Comparison of ENCODE assay signal across 8 mouse cellular contexts in the genomic region with DNA sequence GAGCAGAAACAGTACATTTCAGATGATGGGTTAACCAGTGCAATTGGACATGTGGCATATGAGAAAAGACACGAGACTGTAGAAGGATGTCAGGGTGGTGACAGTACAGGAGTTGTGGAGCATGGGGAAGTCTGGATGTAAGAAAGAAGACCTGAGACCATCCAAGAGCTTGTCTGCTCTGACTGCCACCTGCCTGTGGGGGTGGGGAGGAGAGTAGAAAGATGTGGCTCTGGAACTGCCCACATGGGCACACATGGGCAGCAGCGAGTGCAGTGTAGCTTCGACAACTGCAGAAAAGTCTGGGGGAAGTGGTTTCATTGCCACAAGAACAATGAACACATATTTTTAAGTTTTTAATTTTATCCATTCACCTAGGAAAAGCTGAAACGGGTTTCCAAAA. TPM values are rescaled to one million over a fixed set of nuclear protein-coding genes. Genes with fewer than 3 reads are reported as not detected.
A peak's percentile ranks its signal among the peaks of the same experiment; 100 is the strongest.
DNase-seq lines count a peak whose midpoint lies in the region; ATAC-seq and TF ChIP-seq lines count a peak whose summit lies in the region.

No protein-coding gene starts in this region.

- no peaks in the 10 kb centered on the region for H3K27me3 ChIP-seq in heart, embryonic 14.5 days (ENCODE audit: control insufficient read depth, insufficient read depth, low read length)
- no peaks in the 10 kb centered on the region for H3K27me3 ChIP-seq in MEL (ENCODE audit: control insufficient read depth in 1 of 2, insufficient read depth in 2 of 2, low read length in 2 of 2)
- H3K27me3 ChIP-seq in forebrain, embryonic 16.5 days (replicated peaks; ENCODE audit: control insufficient read depth, insufficient read depth, low read length), result no peaks in the 10 kb centered on the region
- H3K27me3 ChIP-seq in liver, postnatal 0 days (ENCODE audit: insufficient read depth, low read length), result no peaks in the 10 kb centered on the region

- intact Hi-C loops in heart, postnatal 10 days (cut with DNase I), result no loop called here
- intact Hi-C loops in left cerebral cortex, postnatal 10 days (cut with DNase I), result no loop called here

- peak overlapping the region in 1 of 2 experiments; percentile 79; a peak in 2 of 4 replicates for H3K27ac ChIP-seq in heart, embryonic 14.5 days (replicated peaks in 1 of 2; ENCODE audit: control insufficient read depth in 1 of 2, insufficient read depth in 1 of 2, low read depth in 2 of 2, low read length in 2 of 2)
- peak overlapping the region; percentile 67 for H3K27ac ChIP-seq in MEL (ENCODE audit: control insufficient read depth, low read depth, low read length)
- peak overlapping the region; percentile 93 for H3K27ac ChIP-seq in forebrain, embryonic 16.5 days (ENCODE audit: low read length)
- peak overlapping the region; percentile 93 for H3K27ac ChIP-seq in liver, postnatal 0 days (ENCODE audit: low read depth)

- ATAC-seq in heart, embryonic 14.5 days (ENCODE audit: insufficient number of reproducible peaks, insufficient read depth, low FRiP score, low read depth), result no peak
- ATAC-seq in forebrain, embryonic 16.5 days, result no peak
- no peak for ATAC-seq in liver, postnatal 0 days

- H3K9ac ChIP-seq in heart, embryonic 14.5 days (ENCODE audit: low read length), result peak overlapping the region; percentile 79
- H3K9ac ChIP-seq in MEL (ENCODE audit: control insufficient read depth, low read depth, low read length, poor library complexity, severe bottlenecking), result peak overlapping the region; percentile 93
- peak overlapping the region; percentile 79 for H3K9ac ChIP-seq in forebrain, embryonic 16.5 days (replicated peaks; ENCODE audit: low read depth, low read length)
- H3K9ac ChIP-seq in liver, postnatal 0 days (replicated peaks), result peak overlapping the region; percentile 90

- H3K36me3 ChIP-seq in heart, embryonic 14.5 days (ENCODE audit: control insufficient read depth, insufficient read depth, low read length), result peaks cover 8% of the 10 kb centered on the region; the same call in 1 of the 2 replicates
- peaks cover 0 to 19% of the 10 kb centered on the region in 2 experiments; a peak in 2 of 4 replicates for H3K36me3 ChIP-seq in MEL (ENCODE audit: control insufficient read depth in 1 of 2, insufficient read depth in 2 of 2, low read length in 2 of 2)
- H3K36me3 ChIP-seq in forebrain, embryonic 16.5 days (ENCODE audit: control insufficient read depth, insufficient read depth), result no peaks in the 10 kb centered on the region
- H3K36me3 ChIP-seq in liver, postnatal 0 days (replicated peaks; ENCODE audit: insufficient read depth, low read length), result peaks cover 12% of the 10 kb centered on the region

- peak overlapping the region; percentile 82 for H3K4me2 ChIP-seq in heart, embryonic 14.5 days (ENCODE audit: low read length)
- peak overlapping the region; percentile 85 for H3K4me2 ChIP-seq in forebrain, embryonic 16.5 days (ENCODE audit: low read length)
- H3K4me2 ChIP-seq in liver, postnatal 0 days (ENCODE audit: low read depth, low read length), result peak overlapping the region; percentile 90

- no peak for TF ChIP-seq RAD21 in MEL (IDR thresholded peaks at IDR 0.05; ENCODE audit: low read depth, low read length)

- peaks cover 7 to 23% of the 10 kb centered on the region in 2 experiments for H3K4me1 ChIP-seq in heart, embryonic 14.5 days (ENCODE audit: control insufficient read depth in 2 of 2, insufficient read depth in 2 of 2, low read length in 2 of 2)
- H3K4me1 ChIP-seq in MEL (ENCODE audit: control insufficient read depth in 1 of 2, insufficient read depth in 2 of 2, low read length in 2 of 2), result peaks cover 8 to 20% of the 10 kb centered on the region in 2 experiments
- H3K4me1 ChIP-seq in forebrain, embryonic 16.5 days (replicated peaks; ENCODE audit: control insufficient read depth, insufficient read depth, low read length), result peaks cover 65% of the 10 kb centered on the region
- H3K4me1 ChIP-seq in liver, postnatal 0 days (ENCODE audit: insufficient read depth), result peaks cover 71% of the 10 kb centered on the region

- no peak for TF ChIP-seq EP300 in MEL (IDR thresholded peaks at IDR 0.05; ENCODE audit: low read depth in 1 of 2, low read length in 2 of 2)
- TF ChIP-seq EP300 in liver, postnatal 0 days (IDR thresholded peaks at IDR 0.05; ENCODE audit: low read depth), result no peak

- 32% methylated on average over 4 of the region's 4 CpGs for WGBS in heart, embryonic 14.5 days
- WGBS in forebrain, embryonic 16.5 days, result 10% methylated on average over 4 of the region's 4 CpGs
- WGBS in liver, postnatal 0 days (ENCODE audit: insufficient replicate concordance), result 19% methylated on average over 4 of the region's 4 CpGs

- H3K9me3 ChIP-seq in heart, embryonic 14.5 days (ENCODE audit: control insufficient read depth, low read length), result no peaks in the 10 kb centered on the region
- H3K9me3 ChIP-seq in MEL (replicated peaks; ENCODE audit: insufficient read depth, low read length), result no peaks in the 10 kb centered on the region
- H3K9me3 ChIP-seq in forebrain, embryonic 16.5 days (ENCODE audit: control insufficient read depth, low read length), result no peaks in the 10 kb centered on the region
- H3K9me3 ChIP-seq in liver, postnatal 0 days (ENCODE audit: low read length), result no peaks in the 10 kb centered on the region

- DNase-seq in heart, postnatal 10 days, result no peak
- DNase-seq in MEL (ENCODE audit: low read depth, low spot score), result peak; percentile 50
- DNase-seq in liver, postnatal 0 days, result peak; percentile 53
- DNase-seq in thymus, postnatal 4 days, result peak; percentile 57
- no peak for DNase-seq in left cerebral cortex, postnatal 10 days (ENCODE audit: extremely low spot score in 1 of 2, low spot score in 2 of 2)
- DNase-seq in urinary bladder, adult 2 months (ENCODE audit: low spot score), result no peak

- TF ChIP-seq CTCF in MEL (IDR thresholded peaks at IDR 0.05 in 2 of 3, conservative IDR thresholded peaks at IDR 0.05 in 1 of 3; ENCODE audit: control insufficient read depth in 1 of 3, insufficient read depth in 1 of 3, low read depth in 2 of 3, low read length in 3 of 3, poor library complexity in 1 of 3, severe bottlenecking in 1 of 3), result no peak
- peak; percentile 39 for TF ChIP-seq CTCF in liver, postnatal 0 days (IDR thresholded peaks at IDR 0.05; ENCODE audit: low read depth)

- peaks cover 42% of the 10 kb centered on the region for H3K79me2 ChIP-seq in MEL (ENCODE audit: control insufficient read depth, insufficient read depth, low read length, poor library complexity)

- TF ChIP-seq POLR2A in MEL (IDR thresholded peaks at IDR 0.05; ENCODE audit: control insufficient read depth in 1 of 2, insufficient read depth in 1 of 2, low read depth in 1 of 2, low read length in 2 of 2, poor library complexity in 1 of 2), result no peak

- H3K4me3 ChIP-seq in heart, embryonic 14.5 days (ENCODE audit: control insufficient read depth in 1 of 2, insufficient read depth in 1 of 2, low read depth in 1 of 2, low read length in 2 of 2), result peak overlapping the region in 1 of 2 experiments; percentile 65; a peak in 1 of 4 replicates
- peak overlapping the region; percentile 89 to 93 for H3K4me3 ChIP-seq in MEL (ENCODE audit: control insufficient read depth in 1 of 2, insufficient read depth in 1 of 2, low read depth in 2 of 2, low read length in 2 of 2)
- peak overlapping the region; percentile 65 for H3K4me3 ChIP-seq in forebrain, embryonic 16.5 days (replicated peaks; ENCODE audit: low read length)
- peak overlapping the region; percentile 87 for H3K4me3 ChIP-seq in liver, postnatal 0 days (ENCODE audit: low read depth, low read length)

RNA-seq across cellular contexts. Expression of gene Sema4b, which starts 10.7 kb away (rescaled TPM):
- polyA plus RNA-seq in heart, embryonic 14.5 days (2014; fragmentation: Nextera tagmentation; extraction: Ambion mirVana), result 11.8 and 12.4 TPM in 2 replicates
- 10 to 100 TPM; 14.7 to 16.6 TPM for total RNA-seq in heart, postnatal 10 days (2021)
- total RNA-seq in MEL (2012; rRNA removed), result 8.4 and 10.9 TPM in 2 replicates
- 10 to 100 TPM in 1 of 2 experiments, not detected in 1; 17.3 TPM for polyA plus RNA-seq in MEL (2012; ENCODE audit: insufficient read depth in 1 of 2, insufficient read length in 2 of 2, low read depth in 1 of 2, low replicate concordance in 2 of 2, missing spikeins in 1 of 2)
- 20.6 and 26.6 TPM in 2 replicates for polyA plus RNA-seq in forebrain, embryonic 16.5 days (2015; fragmentation: Nextera tagmentation; extraction: Ambion mirVana)
- 11.7 and 13.5 TPM in 2 replicates for polyA plus RNA-seq in liver, postnatal 0 days (2015; fragmentation: Nextera tagmentation; extraction: Ambion mirVana)
- total RNA-seq in left cerebral cortex, postnatal 10 days (2021), result 10 to 100 TPM; 23.5 to 23.7 TPM
- 15.8 and 27.2 TPM in 2 replicates for polyA plus RNA-seq in urinary bladder, adult 2 months (2012; rRNA removed)

RNA-seq across cellular contexts. Expression of gene Cib1, which starts 35.2 kb away (rescaled TPM):
- polyA plus RNA-seq in heart, embryonic 14.5 days (2014; fragmentation: Nextera tagmentation; extraction: Ambion mirVana), result 56.1 and 57.6 TPM in 2 replicates
- total RNA-seq in heart, postnatal 10 days (2021), result 10 to 100 TPM; 27.8 to 28.1 TPM
- 69.3 and 84.5 TPM in 2 replicates for total RNA-seq in MEL (2012; rRNA removed)
- polyA plus RNA-seq in MEL (2012; ENCODE audit: insufficient read depth in 1 of 2, insufficient read length in 2 of 2, low read depth in 1 of 2, low replicate concordance in 2 of 2, missing spikeins in 1 of 2), result 100 to 1,000 TPM in 1 of 2 experiments, not detected in 1; 145 TPM
- polyA plus RNA-seq in forebrain, embryonic 16.5 days (2015; fragmentation: Nextera tagmentation; extraction: Ambion mirVana), result 26.5 and 26.7 TPM in 2 replicates
- 79.4 and 89.2 TPM in 2 replicates for polyA plus RNA-seq in liver, postnatal 0 days (2015; fragmentation: Nextera tagmentation; extraction: Ambion mirVana)
- 10 to 100 TPM; 19.4 to 21.2 TPM for total RNA-seq in left cerebral cortex, postnatal 10 days (2021)
- 66.1 and 85.6 TPM in 2 replicates for polyA plus RNA-seq in urinary bladder, adult 2 months (2012; rRNA removed)

RNA-seq across cellular contexts. Expression of gene Gdpgp1, which starts 35.3 kb away (rescaled TPM):
- 3.3 and 3.6 TPM in 2 replicates for polyA plus RNA-seq in heart, embryonic 14.5 days (2014; fragmentation: Nextera tagmentation; extraction: Ambion mirVana)
- 1 to 10 TPM; 2.2 to 2.4 TPM for total RNA-seq in heart, postnatal 10 days (2021)
- total RNA-seq in MEL (2012; rRNA removed), result 3.4 and 4.0 TPM in 2 replicates
- polyA plus RNA-seq in MEL (2012; ENCODE audit: insufficient read depth in 1 of 2, insufficient read length in 2 of 2, low read depth in 1 of 2, low replicate concordance in 2 of 2, missing spikeins in 1 of 2), result 1 to 10 TPM in 1 of 2 experiments, not detected in 1; 4.6 TPM
- 3.4 and 3.9 TPM in 2 replicates for polyA plus RNA-seq in forebrain, embryonic 16.5 days (2015; fragmentation: Nextera tagmentation; extraction: Ambion mirVana)
- 1.5 and 1.6 TPM in 2 replicates for polyA plus RNA-seq in liver, postnatal 0 days (2015; fragmentation: Nextera tagmentation; extraction: Ambion mirVana)
- total RNA-seq in left cerebral cortex, postnatal 10 days (2021), result 1 to 10 TPM; 6.0 to 7.0 TPM
- polyA plus RNA-seq in urinary bladder, adult 2 months (2012; rRNA removed), result 2.2 and 2.6 TPM in 2 replicates

RNA-seq across cellular contexts. Expression of gene Ttll13, which starts 48.8 kb away (rescaled TPM):
- polyA plus RNA-seq in heart, embryonic 14.5 days (2014; fragmentation: Nextera tagmentation; extraction: Ambion mirVana), result 0.62 and 1.6 TPM in 2 replicates
- under 1 TPM; 0.45 to 0.74 TPM for total RNA-seq in heart, postnatal 10 days (2021)
- total RNA-seq in MEL (2012; rRNA removed), result 0.39 and 0.46 TPM in 2 replicates
- polyA plus RNA-seq in MEL (2012; ENCODE audit: insufficient read depth in 1 of 2, insufficient read length in 2 of 2, low read depth in 1 of 2, low replicate concordance in 2 of 2, missing spikeins in 1 of 2), result under 1 TPM in 1 of 2 experiments, not detected in 1; 0.40 TPM
- 1.0 and 1.2 TPM in 2 replicates for polyA plus RNA-seq in forebrain, embryonic 16.5 days (2015; fragmentation: Nextera tagmentation; extraction: Ambion mirVana)
- polyA plus RNA-seq in liver, postnatal 0 days (2015; fragmentation: Nextera tagmentation; extraction: Ambion mirVana), result 0.43 TPM in 2 replicates
- total RNA-seq in left cerebral cortex, postnatal 10 days (2021), result 1 to 10 TPM; 1.3 to 2.2 TPM
- polyA plus RNA-seq in urinary bladder, adult 2 months (2012; rRNA removed), result 1.2 and 1.7 TPM in 2 replicates

Comparison
In these comparisons a context has a peak if more than half of its experiments do, and no peak if none do; other contexts are left out.
1. DNase-seq: peak in MEL (single experiment), liver, postnatal 0 days (single experiment) and thymus, postnatal 4 days (single experiment); none in heart, postnatal 10 days (0 of 2), left cerebral cortex, postnatal 10 days (0 of 2) and urinary bladder, adult 2 months (single experiment).
2. Peak in every context shown above with its lines, with median percentiles within 50 percentile points of each other: H3K4me2 ChIP-seq and H3K9ac ChIP-seq.